Mouse (Mus musculus) midbrain, embryonic 15.5 days (tissue): ENCODE results near the gene Rbfox2. TPM values are rescaled to one million over a fixed set of nuclear protein-coding genes. Genes with fewer than 3 reads are reported as not detected.

ENCODE experiments used
- ATAC-seq: fragments of 200-750 bp; cut with Nextera tagmentation; replicated peaks from 2 replicates; pipeline ENCODE4 v1.8.0; 2017; ENCODE audit warnings: moderate TSS enrichment
- H3K27ac ChIP-seq: fragments of 300-500 bp; sonication (generic); 2 replicates; pipeline ENCODE4 v1.5.1; 2015; ENCODE audit warnings: mild to moderate bottlenecking, inconsistent platforms
- H3K27me3 ChIP-seq: fragments of 300-500 bp; sonication (generic); replicated peaks from 2 replicates; pipeline ENCODE4 v1.6.1; 2015; ENCODE audit warnings: inconsistent platforms
- H3K36me3 ChIP-seq: fragments of 300-500 bp; sonication (generic); replicated peaks from 2 replicates; pipeline ENCODE4 v1.6.1; 2015; ENCODE audit warnings: inconsistent platforms
- H3K4me1 ChIP-seq: fragments of 300-500 bp; sonication (generic); 2 replicates; pipeline ENCODE4 v1.6.1; 2015; ENCODE audit warnings: inconsistent platforms
- H3K4me2 ChIP-seq: fragments of 300-500 bp; sonication (generic); 2 replicates; pipeline ENCODE4 v1.6.1; 2015; ENCODE audit warnings: inconsistent platforms, mild to moderate bottlenecking, moderate library complexity
- H3K4me3 ChIP-seq: fragments of 300-500 bp; sonication (generic); 2 replicates; pipeline ENCODE4 v1.5.1; 2015; ENCODE audit warnings: mild to moderate bottlenecking, inconsistent platforms
- H3K9ac ChIP-seq: fragments of 300-500 bp; sonication (generic); 2 replicates; pipeline ENCODE4 v1.6.1; 2015; ENCODE audit warnings: mild to moderate bottlenecking, inconsistent platforms
- H3K9me3 ChIP-seq: fragments of 300-500 bp; sonication (generic); 2 replicates; pipeline ENCODE4 v1.6.1; 2016; ENCODE audit warnings: inconsistent platforms
- WGBS: fragments of 180-500 bp; shearing (Covaris S2); methylation state at CpG from one replicate; pipeline ENCODE4 v1.1.7; 2015; ENCODE audit warnings: mixed read lengths; 5-methylcytosine and 5-hydroxymethylcytosine counted together
- polyA plus RNA-seq: library from polyadenylated mRNA; unstranded; fragments of >200 nt; fragmentation: Nextera tagmentation; extraction: Ambion mirVana; gene quantifications from 2 replicates; pipeline ENCODE4 v1.2.1, GENCODE M21; 2015

Gene Rbfox2
- polyA plus RNA-seq, 1 experiment from 2014 or later: 185 TPM

DNA sequence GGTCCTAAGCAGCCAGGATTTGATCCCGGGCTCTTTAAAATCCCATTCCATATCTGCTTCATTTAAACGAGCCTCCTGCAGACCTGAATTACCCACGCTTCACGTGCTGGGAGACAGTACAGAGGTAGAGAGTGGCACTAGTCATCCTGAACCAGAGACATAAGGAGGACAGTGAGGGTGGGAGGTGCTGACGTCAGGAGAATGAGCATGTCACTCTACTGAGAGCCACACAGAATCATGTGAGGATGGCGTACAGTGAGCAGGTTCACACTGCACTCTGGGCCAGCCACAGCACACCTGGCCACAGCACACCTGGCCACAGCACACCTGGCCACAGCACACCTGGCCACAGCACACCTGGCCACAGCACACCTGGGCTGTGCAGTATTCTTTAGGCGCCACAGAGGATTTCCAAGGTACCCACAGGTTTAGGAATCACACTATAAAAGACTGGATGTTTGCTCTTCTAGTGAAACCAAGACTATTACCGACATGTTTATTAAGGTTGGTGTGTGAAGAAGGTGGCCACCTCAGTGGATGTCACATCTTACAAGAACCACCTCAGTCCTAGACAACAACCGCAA is 190.6 kb downstream of the Rbfox2 start:
- H3K9me3 ChIP-seq: no peaks in the 10 kb centered on the region
- H3K4me1 ChIP-seq: peaks cover 8% of the 10 kb centered on the region
- 90% methylated on average over 9 of the region's 9 CpGs for WGBS
- no peak overlapping the region for H3K9ac ChIP-seq
- H3K36me3 ChIP-seq: peaks cover 18% of the 10 kb centered on the region; the same call in 1 of the 2 replicates
- ATAC-seq: no peak; the same call in 1 of the 2 replicates
- no peak overlapping the region for H3K27ac ChIP-seq
- H3K4me3 ChIP-seq: no peak overlapping the region
- H3K4me2 ChIP-seq: no peak overlapping the region
- H3K27me3 ChIP-seq: no peaks in the 10 kb centered on the region

DNA sequence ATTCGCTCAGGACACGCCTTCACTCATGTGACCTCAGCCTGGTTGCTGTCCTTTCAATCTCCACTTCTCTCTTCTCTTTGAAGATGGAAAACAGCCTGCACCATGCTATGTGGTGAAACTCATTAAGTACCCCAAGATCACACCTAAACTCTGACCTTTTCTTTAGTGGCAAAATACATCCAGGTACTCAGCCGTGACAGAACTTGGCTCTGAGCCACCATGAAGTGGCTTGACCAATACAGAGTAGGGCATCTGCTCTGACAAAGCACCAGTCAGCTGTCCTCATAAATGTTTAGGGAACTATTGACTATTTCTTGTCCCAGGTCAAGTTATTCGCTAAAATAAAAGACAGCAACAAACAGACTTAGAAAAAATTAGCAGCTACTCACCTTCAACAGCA is 191.3 kb downstream of the Rbfox2 start:
- Histone ChIP-seq H3K27ac (no peak overlapping the region), H3K27me3 (no peaks in the 10 kb centered on the region), H3K4me2 (no peak overlapping the region), H3K4me3 (no peak overlapping the region), H3K4me1 (peaks cover 8% of the 10 kb centered on the region), H3K9me3 (no peaks in the 10 kb centered on the region), H3K36me3 (peaks cover 18% of the 10 kb centered on the region; the same call in 1 of the 2 replicates), H3K9ac (no peak overlapping the region)
- ATAC-seq: no peak
- 81% methylated on average over 4 of the region's 4 CpGs for WGBS

DNA sequence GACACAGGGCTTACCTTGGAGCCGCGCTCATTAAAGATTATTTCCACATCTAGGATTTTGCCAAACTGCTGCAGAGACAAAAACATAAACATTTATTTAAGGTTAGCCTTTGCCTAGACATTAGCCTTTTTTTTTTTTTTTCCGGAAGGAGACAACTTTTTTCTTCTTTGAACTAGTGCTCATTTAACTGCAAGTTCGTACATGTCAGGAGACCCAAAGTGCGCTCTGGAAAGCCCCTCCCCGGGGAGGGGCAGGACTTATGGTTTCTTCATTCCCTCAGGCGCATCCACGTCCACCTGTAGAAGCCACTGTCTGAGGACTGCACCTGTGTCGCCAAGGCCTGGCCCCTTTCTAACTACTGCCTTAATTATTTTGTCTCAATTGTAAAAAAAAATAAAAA is 193.2 kb downstream of the Rbfox2 start:
- Histone ChIP-seq H3K36me3 (peaks cover 18% of the 10 kb centered on the region; the same call in 1 of the 2 replicates), H3K9me3 (no peaks in the 10 kb centered on the region), H3K27me3 (no peaks in the 10 kb centered on the region), H3K4me2 (no peak overlapping the region), H3K27ac (no peak overlapping the region), H3K4me1 (peaks cover 8% of the 10 kb centered on the region), H3K4me3 (no peak overlapping the region), H3K9ac (no peak overlapping the region)
- ATAC-seq: no peak
- WGBS: 89% methylated on average over 9 of the region's 9 CpGs

- Histone ChIP-seq H3K4me3 (no peak overlapping the region), H3K27me3 (no peaks in the 10 kb centered on the region), H3K27ac (no peak overlapping the region), H3K4me1 (0 out of 2 replicates have a peak, but pooled peaks cover 3% of the 10 kb centered on the region), H3K36me3 (peaks cover 21% of the 10 kb centered on the region; the same call in 1 of the 2 replicates), H3K4me2 (no peak overlapping the region), H3K9me3 (no peaks in the 10 kb centered on the region), H3K9ac (no peak overlapping the region)
- ATAC-seq: no peak
- 93% methylated on average over 2 of the region's 2 CpGs for WGBS
Observed at GRCm38 (mm10) chr15:77112378-77112777, 194.4 kb downstream of the Rbfox2 start.

DNA sequence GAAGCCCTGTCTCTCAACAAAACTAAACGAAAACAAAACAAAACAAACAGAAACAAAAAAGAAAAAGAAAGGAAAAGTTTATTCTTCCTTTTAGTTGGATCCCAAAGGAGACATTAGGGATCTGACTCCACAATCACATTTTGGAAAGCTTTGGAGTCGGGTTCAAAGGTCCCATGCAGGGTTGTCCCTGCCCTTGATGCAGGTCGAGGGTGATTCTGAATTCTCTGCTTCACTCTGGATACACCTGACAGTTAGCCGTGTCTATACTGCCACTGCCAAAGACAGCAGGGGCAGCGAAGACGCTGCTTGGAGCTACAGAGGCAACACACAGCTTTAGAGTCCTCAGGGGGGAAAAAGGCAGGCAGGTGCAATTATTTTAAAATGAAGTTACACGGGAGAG is 194.9 kb downstream of the Rbfox2 start:
- Histone ChIP-seq H3K4me3 (no peak overlapping the region), H3K27ac (no peak overlapping the region), H3K9me3 (no peaks in the 10 kb centered on the region), H3K27me3 (no peaks in the 10 kb centered on the region), H3K9ac (no peak overlapping the region), H3K36me3 (peaks cover 21% of the 10 kb centered on the region; the same call in 1 of the 2 replicates), H3K4me1 (no peaks in the 10 kb centered on the region), H3K4me2 (no peak overlapping the region)
- WGBS: 87% methylated on average over 7 of the region's 7 CpGs
- ATAC-seq: no peak

DNA sequence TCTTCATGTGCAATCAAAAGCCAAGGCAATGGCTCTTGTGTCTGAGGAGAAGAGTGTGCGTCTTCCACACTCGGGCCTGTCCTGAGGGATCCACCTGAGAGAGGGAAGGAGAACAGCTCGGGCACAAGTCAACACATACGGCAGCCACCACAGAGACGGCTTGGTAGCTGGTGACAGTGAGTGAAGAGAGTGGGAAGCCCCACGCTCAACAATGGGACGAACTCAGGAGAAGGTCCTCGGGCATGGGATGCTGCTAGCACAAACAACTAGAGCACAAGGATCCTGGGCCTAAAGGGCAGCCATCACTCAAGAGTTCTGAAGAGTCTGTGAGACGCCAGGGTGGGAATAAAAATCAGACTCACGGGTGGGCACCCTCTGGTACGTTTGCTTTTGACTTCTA is 196.4 kb downstream of the Rbfox2 start:
- H3K9ac ChIP-seq: no peak overlapping the region
- peaks cover 14% of the 10 kb centered on the region; the same call in 1 of the 2 replicates for H3K36me3 ChIP-seq
- H3K9me3 ChIP-seq: no peaks in the 10 kb centered on the region
- H3K4me2 ChIP-seq: no peak overlapping the region
- no peak for ATAC-seq
- no peak overlapping the region for H3K27ac ChIP-seq
- no peaks in the 10 kb centered on the region for H3K27me3 ChIP-seq
- H3K4me1 ChIP-seq: no peaks in the 10 kb centered on the region
- H3K4me3 ChIP-seq: no peak overlapping the region
- 86% methylated on average over 11 of the region's 11 CpGs for WGBS

- H3K4me1 ChIP-seq: 0 out of 2 replicates have a peak, but pooled peaks cover 3% of the 10 kb centered on the region
- H3K27me3 ChIP-seq: no peaks in the 10 kb centered on the region
- H3K9ac ChIP-seq: no peak overlapping the region
- no peaks in the 10 kb centered on the region for H3K9me3 ChIP-seq
- ATAC-seq: no peak
- H3K36me3 ChIP-seq: peaks cover 8% of the 10 kb centered on the region; the same call in 1 of the 2 replicates
- H3K27ac ChIP-seq: no peak overlapping the region
- H3K4me3 ChIP-seq: no peak overlapping the region
- no peak overlapping the region for H3K4me2 ChIP-seq
- 91% methylated on average over 10 of the region's 10 CpGs for WGBS
Observed at GRCm38 (mm10) chr15:77107169-77107908, 199.5 kb downstream of the Rbfox2 start.

- Histone ChIP-seq H3K27ac (no peak overlapping the region), H3K9me3 (no peaks in the 10 kb centered on the region), H3K27me3 (no peaks in the 10 kb centered on the region), H3K36me3 (peaks cover 2% of the 10 kb centered on the region; the same call in 1 of the 2 replicates), H3K4me2 (no peak overlapping the region), H3K4me1 (0 out of 2 replicates have a peak, but pooled peaks cover 3% of the 10 kb centered on the region), H3K9ac (no peak overlapping the region), H3K4me3 (no peak overlapping the region)
- 90% methylated on average over 10 of the region's 10 CpGs for WGBS
- no peak for ATAC-seq
Observed at GRCm38 (mm10) chr15:77105273-77105672, 201.5 kb downstream of the Rbfox2 start.

- 68% methylated on average over 10 of the region's 10 CpGs for WGBS
- no peak overlapping the region for H3K4me2 ChIP-seq
- H3K9ac ChIP-seq: no peak overlapping the region
- peaks cover 2% of the 10 kb centered on the region; the same call in 1 of the 2 replicates for H3K36me3 ChIP-seq
- no peaks in the 10 kb centered on the region for H3K9me3 ChIP-seq
- H3K4me3 ChIP-seq: no peak overlapping the region
- no peaks in the 10 kb centered on the region for H3K27me3 ChIP-seq
- 0 out of 2 replicates have a peak, but pooled peaks cover 3% of the 10 kb centered on the region for H3K4me1 ChIP-seq
- H3K27ac ChIP-seq: no peak overlapping the region
- ATAC-seq: no peak
Observed at GRCm38 (mm10) chr15:77104349-77105158, 202.2 kb downstream of the Rbfox2 start.

- Histone ChIP-seq H3K4me1 (0 out of 2 replicates have a peak, but pooled peaks cover 3% of the 10 kb centered on the region), H3K27me3 (no peaks in the 10 kb centered on the region), H3K4me3 (no peak overlapping the region), H3K9me3 (no peaks in the 10 kb centered on the region), H3K4me2 (no peak overlapping the region), H3K9ac (no peak overlapping the region), H3K36me3 (peaks cover 8% of the 10 kb centered on the region), H3K27ac (no peak overlapping the region)
- 75% methylated on average over 5 of the region's 5 CpGs for WGBS
- no peak for ATAC-seq
Observed at GRCm38 (mm10) chr15:77102685-77103084, 204.1 kb downstream of the Rbfox2 start.

DNA sequence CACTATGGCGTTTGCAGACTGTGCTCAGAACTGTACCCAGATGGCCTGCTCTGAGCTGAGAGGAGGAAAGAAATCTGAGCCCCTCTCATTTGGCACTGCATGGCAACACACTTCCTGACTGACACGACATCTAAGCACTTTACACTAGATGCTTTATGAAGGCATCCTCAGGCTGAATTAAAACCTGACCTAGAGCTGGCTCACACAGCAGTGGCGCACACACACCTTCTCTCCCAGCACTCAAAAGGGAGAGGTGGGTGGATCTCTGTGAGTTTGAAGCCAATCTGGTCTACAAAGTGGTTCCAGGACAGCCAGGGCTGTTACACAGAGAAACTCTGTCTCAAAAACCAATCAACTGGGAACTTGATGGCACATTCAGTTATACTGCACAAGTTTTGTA is 207.0 kb downstream of the Rbfox2 start:
- 72% methylated on average over 3 of the region's 3 CpGs for WGBS
- H3K4me2 ChIP-seq: no peak overlapping the region
- no peak for ATAC-seq
- H3K4me3 ChIP-seq: no peak overlapping the region
- no peaks in the 10 kb centered on the region for H3K27me3 ChIP-seq
- peaks cover 18% of the 10 kb centered on the region for H3K36me3 ChIP-seq
- H3K27ac ChIP-seq: no peak overlapping the region
- no peak overlapping the region for H3K9ac ChIP-seq
- no peaks in the 10 kb centered on the region for H3K9me3 ChIP-seq
- H3K4me1 ChIP-seq: 0 out of 2 replicates have a peak, but pooled peaks cover 3% of the 10 kb centered on the region

GRCm38 (mm10) chr15:77097358-77097757 is 209.4 kb downstream of the Rbfox2 start:
- WGBS: 84% methylated on average over 6 of the region's 6 CpGs
- Histone ChIP-seq H3K4me1 (no peaks in the 10 kb centered on the region), H3K9me3 (no peaks in the 10 kb centered on the region), H3K27me3 (no peaks in the 10 kb centered on the region), H3K36me3 (peaks cover 18% of the 10 kb centered on the region), H3K9ac (no peak overlapping the region), H3K4me2 (no peak overlapping the region), H3K27ac (no peak overlapping the region), H3K4me3 (no peak overlapping the region)
- ATAC-seq: no peak
